9 mouse cellular contexts compared by ENCODE assay signal in genomic region chr13:42656643-42657315, GRCm38 (mm10). TPM values are rescaled to one million over a fixed set of nuclear protein-coding genes. Genes with fewer than 3 reads are reported as not detected.
DNase-seq lines count a peak whose midpoint lies in the region; ATAC-seq and TF ChIP-seq lines count a peak whose summit lies in the region.
"Had no signal": no experiment of that assay in that cellular context is flagged by ENCODE, and none has a peak within 500 bp of the region (broad histone marks: within the 10 kb centered on the region; RNA-seq: fewer than 3 reads in every experiment).

No protein-coding gene starts in this region.

- ATAC-seq in heart, embryonic 11.5 days (replicated peaks; ENCODE audit: insufficient number of reproducible peaks, low FRiP score, low TSS enrichment): no peak
- peak; percentile 97 for ATAC-seq in lung, postnatal 0 days
- ATAC-seq in stomach, postnatal 0 days (ENCODE audit: low FRiP score, low TSS enrichment): no peak

- H3K9me3 ChIP-seq in heart, embryonic 11.5 days (replicated peaks; ENCODE audit: control insufficient read depth, low read length): no peaks in the 10 kb centered on the region
- no peaks in the 10 kb centered on the region for H3K9me3 ChIP-seq in lung, postnatal 0 days (ENCODE audit: low read length)
- H3K9me3 ChIP-seq in stomach, postnatal 0 days (ENCODE audit: control insufficient read depth, low read length): no peaks in the 10 kb centered on the region

- H3K36me3 ChIP-seq in heart, embryonic 11.5 days (ENCODE audit: control insufficient read depth, insufficient read depth, low read length): no peaks in the 10 kb centered on the region
- no peaks in the 10 kb centered on the region for H3K36me3 ChIP-seq in lung, postnatal 0 days (ENCODE audit: insufficient read depth, low read length)
- no peaks in the 10 kb centered on the region for H3K36me3 ChIP-seq in stomach, postnatal 0 days (ENCODE audit: control insufficient read depth, insufficient read depth, low read length)

- peak; percentile 64 for DNase-seq in retina, postnatal 1 day
- no peak for DNase-seq in retina, embryonic 14.5 days (ENCODE audit: low spot score)
- peak; percentile 93 for DNase-seq in lung, postnatal 0 days (ENCODE audit: low spot score)
- no peak for DNase-seq in stomach, postnatal 0 days (ENCODE audit: low spot score)
- DNase-seq in gastrocnemius, postnatal 25 days: no peak
- no peak for DNase-seq in thymus, postnatal 36 days
- DNase-seq: kidney, adult 8-10 months had no signal

- peaks cover 7% of the 10 kb centered on the region; the same call in 1 of the 2 replicates for H3K4me1 ChIP-seq in heart, embryonic 11.5 days (ENCODE audit: control insufficient read depth, insufficient read depth, low read length)
- H3K4me1 ChIP-seq in lung, postnatal 0 days (ENCODE audit: insufficient read depth, low read depth, low read length): peaks cover 6% of the 10 kb centered on the region; the same call in 1 of the 2 replicates
- no peaks in the 10 kb centered on the region for H3K4me1 ChIP-seq in stomach, postnatal 0 days (replicated peaks; ENCODE audit: control insufficient read depth, insufficient read depth)

- no peak overlapping the region for H3K9ac ChIP-seq in heart, embryonic 11.5 days (ENCODE audit: low read depth, low read length)
- no peak overlapping the region for H3K9ac ChIP-seq in lung, postnatal 0 days (replicated peaks; ENCODE audit: low read depth)
- no peak overlapping the region for H3K9ac ChIP-seq in stomach, postnatal 0 days (ENCODE audit: low read length)
- H3K9ac ChIP-seq: liver, embryonic 14.5 days had no signal

- no peaks in the 10 kb centered on the region for H3K27me3 ChIP-seq in heart, embryonic 11.5 days (ENCODE audit: control insufficient read depth, insufficient read depth, low read length)
- H3K27me3 ChIP-seq in lung, postnatal 0 days (replicated peaks; ENCODE audit: insufficient read depth, low read length): no peaks in the 10 kb centered on the region
- no peaks in the 10 kb centered on the region for H3K27me3 ChIP-seq in stomach, postnatal 0 days (ENCODE audit: control insufficient read depth, insufficient read depth, low read length)

- TF ChIP-seq CTCF in lung, postnatal 0 days (IDR thresholded peaks at IDR 0.05): no peak
- TF ChIP-seq CTCF in stomach, postnatal 0 days (IDR thresholded peaks at IDR 0.05; ENCODE audit: low read depth): no peak

- no peak overlapping the region for H3K4me2 ChIP-seq in heart, embryonic 11.5 days
- H3K4me2 ChIP-seq in lung, postnatal 0 days (replicated peaks; ENCODE audit: low read depth, low read length): no peak overlapping the region
- H3K4me2 ChIP-seq in stomach, postnatal 0 days (replicated peaks; ENCODE audit: low read depth): no peak overlapping the region

- TF ChIP-seq EP300 in lung, postnatal 0 days (IDR thresholded peaks at IDR 0.05): peak; percentile 79; the same call in 1 of the 2 replicates
- no peak for TF ChIP-seq EP300 in stomach, postnatal 0 days (optimal IDR thresholded peaks at IDR 0.05)

- H3K27ac ChIP-seq in heart, embryonic 11.5 days (ENCODE audit: low read depth, low read length): 0 out of 2 replicates have a peak overlapping the region, but pooled peaks have one; percentile 22
- H3K27ac ChIP-seq in lung, postnatal 0 days (ENCODE audit: low read length): no peak overlapping the region
- no peak overlapping the region for H3K27ac ChIP-seq in stomach, postnatal 0 days (replicated peaks)
- H3K27ac ChIP-seq: liver, embryonic 14.5 days had no signal

- 62% methylated on average over 7 of the region's 7 CpGs for WGBS in heart, embryonic 11.5 days (ENCODE audit: insufficient replicate concordance)
- WGBS in lung, postnatal 0 days: 28% methylated on average over 7 of the region's 7 CpGs
- 40% methylated on average over 7 of the region's 7 CpGs for WGBS in stomach, postnatal 0 days

- H3K4me3 ChIP-seq in heart, embryonic 11.5 days (ENCODE audit: low read depth, low read length): no peak overlapping the region
- H3K4me3 ChIP-seq in lung, postnatal 0 days (ENCODE audit: low read depth, low read length): no peak overlapping the region
- no peak overlapping the region for H3K4me3 ChIP-seq in stomach, postnatal 0 days (ENCODE audit: low read depth, low read length)

RNA-seq across cellular contexts. Expression of gene Phactr1, which starts 23.6 kb away (rescaled TPM):
- 4.2 and 6.0 TPM in 2 replicates for polyA plus RNA-seq in heart, embryonic 11.5 days (2014; fragmentation: Nextera tagmentation; extraction: Ambion mirVana)
- 31.4 and 52.7 TPM in 2 replicates for polyA plus RNA-seq in lung, postnatal 0 days (2015; fragmentation: Nextera tagmentation; extraction: Ambion mirVana)
- polyA plus RNA-seq in stomach, postnatal 0 days (2015; fragmentation: Nextera tagmentation; extraction: Ambion mirVana): 5.6 TPM in 2 replicates
- total RNA-seq in gastrocnemius, postnatal 25 days (2021): 1 to 10 TPM; 1.8 to 2.1 TPM

Comparison
In these comparisons a context has a peak if more than half of its experiments do, and no peak if none do; other contexts are left out.
1. DNase-seq: peak in retina, postnatal 1 day (single experiment) and lung, postnatal 0 days (single experiment); none in retina, embryonic 14.5 days (single experiment), stomach, postnatal 0 days (single experiment), gastrocnemius, postnatal 25 days (single experiment) and thymus, postnatal 36 days (0 of 2).